Mouse (Mus musculus): ENCODE data around the gene Bbs10.

Bbs10 gene

GRCm38 (mm10) chr10:111298140-111299098 is at the start of gene Bbs10:
Gene Bbs10 (plus strand): TSS chr10:111298679.
- DNase-seq (ENCODE audit: low spot score) = peak; percentile 98

- no peak for DNase-seq (ENCODE audit: low spot score)
Measured at GRCm38 (mm10) chr10:111250192-111250591, 48.3 kb upstream of the Bbs10 start.

GRCm38 (mm10) chr10:111251666-111252065 is 46.8 kb upstream of the Bbs10 start:
- no peak for DNase-seq (ENCODE audit: low spot score)

- DNase-seq (ENCODE audit: low spot score) = no peak
Measured at GRCm38 (mm10) chr10:111255228-111255627, 43.3 kb upstream of the Bbs10 start.

- no peak for DNase-seq (ENCODE audit: low spot score)
Measured at GRCm38 (mm10) chr10:111256156-111256555, 42.3 kb upstream of the Bbs10 start.

- DNase-seq (ENCODE audit: low spot score) = no peak
Measured at GRCm38 (mm10) chr10:111257358-111257757, 41.1 kb upstream of the Bbs10 start.

- no peak for DNase-seq (ENCODE audit: low spot score)
Measured at GRCm38 (mm10) chr10:111258256-111258655, 40.2 kb upstream of the Bbs10 start.

GRCm38 (mm10) chr10:111271687-111272086 is 26.8 kb upstream of the Bbs10 start:
- no peak for DNase-seq (ENCODE audit: low spot score)

- no peak for DNase-seq (ENCODE audit: low spot score)
Measured at GRCm38 (mm10) chr10:111272905-111273304, 25.6 kb upstream of the Bbs10 start.

GRCm38 (mm10) chr10:111273463-111274088 is 24.9 kb upstream of the Bbs10 start:
- DNase-seq (ENCODE audit: low spot score) = no peak

- DNase-seq (ENCODE audit: low spot score) = no peak
Measured at GRCm38 (mm10) chr10:111275822-111276221, 22.7 kb upstream of the Bbs10 start.

- peak; percentile 5 for DNase-seq (ENCODE audit: low spot score)
Measured at GRCm38 (mm10) chr10:111297631-111298030, 848 bp upstream of the Bbs10 start.

GRCm38 (mm10) chr10:111299591-111299990 is 1.1 kb downstream of the Bbs10 start:
- peak; percentile 51 for DNase-seq (ENCODE audit: low spot score)

- no peak for DNase-seq (ENCODE audit: low spot score)
Measured at GRCm38 (mm10) chr10:111301041-111301440, 2.6 kb downstream of the Bbs10 start.

- no peak for DNase-seq (ENCODE audit: low spot score)
Measured at GRCm38 (mm10) chr10:111302486-111302885, 4.0 kb downstream of the Bbs10 start.

- DNase-seq (ENCODE audit: low spot score) = no peak
Measured at GRCm38 (mm10) chr10:111308850-111309501, 10.5 kb downstream of the Bbs10 start.

- DNase-seq (ENCODE audit: low spot score) = no peak
Measured at GRCm38 (mm10) chr10:111313282-111313681, 14.8 kb downstream of the Bbs10 start.

- peak; percentile 77 for DNase-seq (ENCODE audit: low spot score)
Measured at GRCm38 (mm10) chr10:111314636-111315395, 16.3 kb downstream of the Bbs10 start.

GRCm38 (mm10) chr10:111315940-111316339 is 17.5 kb downstream of the Bbs10 start:
- no peak for DNase-seq (ENCODE audit: low spot score)

GRCm38 (mm10) chr10:111318021-111318420 is 19.5 kb downstream of the Bbs10 start:
- DNase-seq (ENCODE audit: low spot score) = no peak

- peak; percentile 12 for DNase-seq (ENCODE audit: low spot score)
Measured at GRCm38 (mm10) chr10:111318805-111319500, 20.5 kb downstream of the Bbs10 start.

Measured in adipocyte (in vitro differentiated cells).